Mouse (Mus musculus) limb, embryonic 14.5 days (tissue): ENCODE data around the gene Rab37. TPM values are rescaled to one million over a fixed set of nuclear protein-coding genes. Genes with fewer than 3 reads are reported as not detected.

Source experiments
- ATAC-seq: fragments of 200-750 bp; cut with Nextera tagmentation; 2 replicates; pipeline ENCODE4 v1.8.0; 2017; ENCODE audit warnings: low read depth, moderate number of reproducible peaks, moderate TSS enrichment; ENCODE audit not compliant: low FRiP score
- DNase-seq: peaks from one replicate; pipeline ENCODE4 v3.0.0-alpha.2; 2015; ENCODE audit warnings: low spot score
- H3K27ac ChIP-seq: fragments of 300-500 bp; sonication (generic); replicated peaks from 2 replicates; pipeline ENCODE4 v1.5.1; 2014; ENCODE audit warnings: low read depth, mild to moderate bottlenecking, low read length, moderate library complexity, mixed read lengths
- H3K27me3 ChIP-seq: fragments of 300-500 bp; sonication (generic); 2 replicates; pipeline ENCODE4 v1.6.1; 2014; ENCODE audit warnings: low read length, mixed read lengths; ENCODE audit not compliant: control insufficient read depth, insufficient read depth
- H3K36me3 ChIP-seq: fragments of 300-500 bp; sonication (generic); 2 replicates; pipeline ENCODE4 v1.6.1; 2014; ENCODE audit warnings: mild to moderate bottlenecking, low read length, moderate library complexity, mixed read lengths; ENCODE audit not compliant: control insufficient read depth, insufficient read depth
- H3K4me1 ChIP-seq: fragments of 300-500 bp; sonication (generic); 2 replicates; pipeline ENCODE4 v1.6.1; 2014; ENCODE audit warnings: antibody characterized with exemption, low read length, mixed read lengths; ENCODE audit not compliant: control insufficient read depth, insufficient read depth
- H3K4me2 ChIP-seq: fragments of 300-500 bp; sonication (generic); replicated peaks from 2 replicates; pipeline ENCODE4 v1.6.1; 2014; ENCODE audit warnings: low read depth, mild to moderate bottlenecking, low read length, moderate library complexity; ENCODE audit not compliant: severe bottlenecking
- H3K4me3 ChIP-seq: fragments of 300-500 bp; sonication (generic); replicated peaks from 2 replicates; pipeline ENCODE4 v1.5.1; 2014; ENCODE audit warnings: low read length
- H3K9ac ChIP-seq: fragments of 300-500 bp; sonication (generic); 2 replicates; pipeline ENCODE4 v1.6.1; 2014; ENCODE audit warnings: mild to moderate bottlenecking, low read depth, low read length, moderate library complexity; ENCODE audit not compliant: severe bottlenecking
- H3K9me3 ChIP-seq: fragments of 300-500 bp; sonication (generic); 2 replicates; pipeline ENCODE4 v1.6.1; 2016; ENCODE audit warnings: low read length; ENCODE audit not compliant: control insufficient read depth
- POLR2A ChIP-seq: fragments of 200-500 bp; IDR thresholded peaks from 2 replicates; pipeline ENCODE4 v1.8.0; 2012; ENCODE audit warnings: inconsistent platforms, mild to moderate bottlenecking, moderate library complexity, borderline replicate concordance; ENCODE audit not compliant: insufficient read depth, insufficient read length; ENCODE audit errors: extremely low read depth
- WGBS: fragments of 180-500 bp; shearing (Covaris S2); extraction: QIAGEN DNeasy Blood & Tissue Kit; methylation state at CpG from one replicate; pipeline ENCODE4 v1.1.7; 2014; 5-methylcytosine and 5-hydroxymethylcytosine counted together
- polyA plus RNA-seq, 2 experiments: library from polyadenylated mRNA; depleted of rRNA in 1 of 2; stranded (reverse) in 1 of 2; unstranded in 1 of 2; fragments of >200 nt; fragmentation: Nextera tagmentation in 1 of 2; extraction: Ambion mirVana in 1 of 2; gene quantifications; 2 replicates each; pipeline versions ENCODE4 v1.2.1 to v1.2.3; 2012 to 2014

Gene Rab37
- polyA plus RNA-seq, 2 experiments: 1.5 TPM

- H3K27ac ChIP-seq: 0 out of 2 replicates have a peak within 1 kb of the TSS, but pooled peaks have one; percentile 5
- peaks cover 34% of the 10 kb centered on the region for H3K27me3 ChIP-seq
- peak within 1 kb of the TSS; percentile 43 for H3K9ac ChIP-seq
- peak within 1 kb of the TSS; percentile 66 for H3K4me2 ChIP-seq
- H3K4me3 ChIP-seq: peak within 1 kb of the TSS; percentile 47
- peaks cover 25% of the 10 kb centered on the region for H3K4me1 ChIP-seq
- no peaks in the 10 kb centered on the region for H3K9me3 ChIP-seq
- DNase-seq: peak; percentile 98
- TF ChIP-seq POLR2A: 0 out of 2 replicates have a peak, but pooled peaks have one; percentile 63
- WGBS: under 1% methylated on average over 46 of the region's 47 CpGs
- H3K36me3 ChIP-seq: no peaks in the 10 kb centered on the region
- ATAC-seq: peak; percentile 98
Observed at GRCm38 (mm10) chr11:115162832-115163480, 71.7 kb downstream of the Rab37 start, which contains the start of gene Slc9a3r1. Slc9a3r1 (plus strand) TSS chr11:115163341.

- Histone ChIP-seq H3K36me3 (no peaks in the 10 kb centered on the region), H3K4me1 (peaks cover 20% of the 10 kb centered on the region), H3K27me3 (peaks cover 34% of the 10 kb centered on the region), H3K27ac (no peak overlapping the region), H3K4me3 (peak overlapping the region; percentile 47), H3K4me2 (peak overlapping the region; percentile 66), H3K9ac (peak overlapping the region; percentile 21), H3K9me3 (no peaks in the 10 kb centered on the region)
- no peak for DNase-seq
- ATAC-seq: peak; percentile 8; the same call in 1 of the 2 replicates
- under 1% methylated on average over 47 of the region's 47 CpGs for WGBS
- TF ChIP-seq POLR2A: no peak
Observed at GRCm38 (mm10) chr11:115163568-115164150, 72.4 kb downstream of the Rab37 start.

GRCm38 (mm10) chr11:115164341-115164975 is 73.2 kb downstream of the Rab37 start:
- DNase-seq: no peak

GRCm38 (mm10) chr11:115164976-115165374 is 73.7 kb downstream of the Rab37 start:
- Histone ChIP-seq H3K4me1 (peaks cover 20% of the 10 kb centered on the region), H3K9me3 (no peaks in the 10 kb centered on the region), H3K27me3 (peaks cover 34% of the 10 kb centered on the region), H3K4me2 (peak overlapping the region; percentile 66), H3K36me3 (no peaks in the 10 kb centered on the region), H3K27ac (no peak overlapping the region), H3K9ac (no peak overlapping the region), H3K4me3 (peak overlapping the region; percentile 47)
- DNase-seq (no peak), ATAC-seq (no peak)
- no peak for TF ChIP-seq POLR2A
- under 1% methylated on average over 9 of the region's 9 CpGs for WGBS

More at GRCm38 (mm10) chr11:115164341-115164975, 73.2 kb downstream of the Rab37 start:
- H3K4me1 ChIP-seq: peaks cover 20% of the 10 kb centered on the region
- H3K4me2 ChIP-seq: peak overlapping the region; percentile 66
- WGBS: 1% methylated on average over 14 of the region's 14 CpGs
- no peaks in the 10 kb centered on the region for H3K36me3 ChIP-seq
- peak overlapping the region; percentile 47 for H3K4me3 ChIP-seq
- peaks cover 34% of the 10 kb centered on the region for H3K27me3 ChIP-seq
- peak overlapping the region; percentile 21; the same call in 1 of the 2 replicates for H3K9ac ChIP-seq
- no peak for TF ChIP-seq POLR2A
- no peak overlapping the region for H3K27ac ChIP-seq
- ATAC-seq: no peak
- H3K9me3 ChIP-seq: no peaks in the 10 kb centered on the region

GRCm38 (mm10) chr11:115166776-115167175 is 75.5 kb downstream of the Rab37 start:
- Histone ChIP-seq H3K9me3 (no peaks in the 10 kb centered on the region), H3K4me1 (peaks cover 24% of the 10 kb centered on the region), H3K27me3 (peaks cover 34% of the 10 kb centered on the region), H3K27ac (no peak overlapping the region), H3K4me3 (no peak overlapping the region), H3K36me3 (no peaks in the 10 kb centered on the region), H3K4me2 (no peak overlapping the region), H3K9ac (no peak overlapping the region)
- no peak for TF ChIP-seq POLR2A
- ATAC-seq (no peak), DNase-seq (no peak)
- 79% methylated on average over 3 of the region's 3 CpGs for WGBS
